Mouse (Mus musculus): ENCODE data around the gene Kcnd3.

Kcnd3 gene

GRCm38 (mm10) chr3:105704031-105705008 is 252.2 kb downstream of the Kcnd3 start, which contains the start of gene Inka2:
Gene Inka2 (plus strand): TSS chr3:105704599.
- DNase-seq: peak; percentile 86

- DNase-seq: peak; percentile 63
Observed at GRCm38 (mm10) chr3:105705061-105705549, 253.0 kb downstream of the Kcnd3 start.

DNA sequence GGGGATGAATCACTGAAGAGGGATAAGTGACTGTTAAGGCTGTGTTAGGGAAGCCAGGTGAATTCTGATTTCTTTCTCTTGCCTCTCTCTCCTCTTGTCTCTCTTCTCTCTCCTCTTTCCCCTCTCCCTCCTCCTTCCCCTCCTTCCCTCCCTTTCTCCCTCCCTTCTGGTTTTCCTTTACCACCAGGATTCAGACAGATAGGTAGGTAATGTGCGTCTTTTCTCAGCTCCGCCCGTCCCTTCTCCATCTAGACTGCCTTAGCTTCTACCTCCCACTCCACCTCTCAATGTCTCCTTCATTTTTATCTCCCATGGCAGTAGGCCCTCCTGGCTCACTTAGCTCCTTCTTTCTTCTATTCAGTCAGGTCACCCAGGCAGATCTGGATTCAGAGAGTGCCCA is 253.4 kb downstream of the Kcnd3 start:
- no peak for DNase-seq

- DNase-seq: peak; percentile 65
Observed at GRCm38 (mm10) chr3:105706366-105707020, 254.4 kb downstream of the Kcnd3 start.

DNA sequence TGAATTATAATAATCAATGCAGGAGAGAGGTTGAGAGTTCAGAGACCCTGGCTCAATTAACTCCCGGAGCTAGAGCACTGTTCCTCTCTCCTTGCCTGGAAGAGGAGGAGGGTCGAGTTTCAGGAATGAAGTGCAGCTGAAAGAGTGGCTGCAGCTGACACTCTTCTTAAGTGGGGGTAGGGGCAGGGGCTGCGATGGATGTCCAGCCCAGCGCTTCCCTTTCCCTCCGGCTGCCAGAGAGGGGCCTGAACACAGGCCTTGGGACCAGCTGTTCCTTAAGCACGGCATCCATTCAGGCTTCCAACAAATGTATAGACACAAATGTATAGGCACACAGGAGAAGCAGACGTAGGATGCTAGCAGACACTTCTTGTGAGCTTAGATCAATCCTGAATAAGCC is 255.5 kb downstream of the Kcnd3 start:
- DNase-seq: no peak

DNA sequence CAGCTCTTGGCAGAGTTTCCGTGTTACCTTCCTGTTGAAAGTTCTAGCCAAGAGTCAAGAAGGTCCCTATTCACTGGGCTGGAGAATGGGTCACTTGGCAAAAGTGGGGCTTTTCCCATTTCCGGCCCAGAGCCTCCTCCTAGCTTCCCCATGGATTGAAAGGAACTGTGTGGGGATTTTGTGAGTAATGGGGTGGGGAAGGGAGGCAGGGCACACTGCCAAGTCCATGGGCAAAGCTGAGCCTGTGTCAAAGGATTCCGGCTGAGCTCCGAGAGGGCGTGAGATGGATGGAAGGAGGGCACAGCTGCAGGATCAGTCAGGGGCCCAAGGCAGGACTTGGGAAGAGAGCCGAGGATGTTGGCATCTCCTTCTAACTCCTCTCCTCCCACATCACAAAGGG is 258.1 kb downstream of the Kcnd3 start:
- peak; percentile 35 for DNase-seq

DNA sequence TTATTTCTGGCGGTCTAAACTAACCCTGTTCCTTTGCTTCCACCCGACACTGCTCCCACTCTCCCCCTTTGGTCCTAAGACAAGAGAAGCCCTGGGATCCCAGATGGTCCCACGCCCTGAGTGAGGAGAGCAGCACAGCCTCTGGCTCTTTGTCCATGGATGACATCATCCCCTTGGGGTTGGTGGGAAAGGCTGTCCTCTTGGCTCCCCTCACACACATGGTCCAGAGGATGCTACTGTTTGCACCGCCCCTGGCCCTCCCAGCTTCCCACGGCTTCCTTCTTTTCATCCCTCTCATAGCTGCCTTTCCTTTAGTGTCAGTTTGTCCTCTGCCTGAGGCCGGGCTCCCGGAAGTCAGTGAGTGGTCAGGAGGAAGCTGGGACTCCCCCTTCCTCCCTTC is 259.6 kb downstream of the Kcnd3 start:
- DNase-seq: no peak

GRCm38 (mm10) chr3:105712827-105713226 is 260.7 kb downstream of the Kcnd3 start:
- no peak for DNase-seq

- DNase-seq: no peak
Observed at GRCm38 (mm10) chr3:105714091-105714819, 262.1 kb downstream of the Kcnd3 start.

DNA sequence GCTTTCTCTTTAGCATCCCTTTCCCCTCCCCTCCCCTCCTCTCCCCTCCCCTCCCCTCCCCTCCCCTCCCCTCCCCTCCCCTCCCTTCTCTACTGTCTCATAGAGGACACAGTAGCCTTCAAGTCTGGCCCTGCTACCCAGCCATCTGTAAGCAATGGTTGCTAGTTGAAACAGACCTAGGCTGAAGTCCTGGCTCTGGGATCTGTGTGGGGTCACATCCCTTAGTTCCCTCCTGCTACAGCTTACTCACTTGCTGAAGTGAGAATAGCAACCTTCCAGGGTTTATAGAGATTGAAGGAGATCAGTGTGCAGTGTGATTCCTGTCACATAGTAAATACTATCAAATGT is 262.7 kb downstream of the Kcnd3 start:
- DNase-seq: no peak

GRCm38 (mm10) chr3:105716353-105717000 is 264.3 kb downstream of the Kcnd3 start:
- DNase-seq: no peak

- no peak for DNase-seq
Observed at GRCm38 (mm10) chr3:105717856-105718555, 265.9 kb downstream of the Kcnd3 start.

- no peak for DNase-seq
Observed at GRCm38 (mm10) chr3:105718746-105719145, 266.6 kb downstream of the Kcnd3 start.

DNA sequence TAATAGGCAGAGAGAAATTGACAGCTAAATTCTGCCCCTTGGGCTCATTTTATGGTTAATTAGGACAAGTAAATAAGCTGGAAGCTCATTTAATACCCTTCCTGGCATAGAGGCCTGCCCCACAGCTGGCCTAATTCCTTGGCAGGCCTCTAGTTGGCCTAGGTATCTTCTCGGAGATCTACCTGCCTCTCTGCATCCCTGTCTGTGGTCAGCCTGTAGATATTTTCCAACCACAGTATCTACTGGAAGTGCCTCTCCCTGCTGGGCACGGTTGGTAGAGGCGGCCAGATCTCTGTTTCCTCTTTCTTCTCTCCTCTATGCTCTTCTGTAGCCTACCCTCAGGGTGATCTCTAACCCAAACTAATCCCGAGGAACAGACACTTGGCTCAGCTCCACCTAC is 267.8 kb downstream of the Kcnd3 start:
- DNase-seq: no peak

DNA sequence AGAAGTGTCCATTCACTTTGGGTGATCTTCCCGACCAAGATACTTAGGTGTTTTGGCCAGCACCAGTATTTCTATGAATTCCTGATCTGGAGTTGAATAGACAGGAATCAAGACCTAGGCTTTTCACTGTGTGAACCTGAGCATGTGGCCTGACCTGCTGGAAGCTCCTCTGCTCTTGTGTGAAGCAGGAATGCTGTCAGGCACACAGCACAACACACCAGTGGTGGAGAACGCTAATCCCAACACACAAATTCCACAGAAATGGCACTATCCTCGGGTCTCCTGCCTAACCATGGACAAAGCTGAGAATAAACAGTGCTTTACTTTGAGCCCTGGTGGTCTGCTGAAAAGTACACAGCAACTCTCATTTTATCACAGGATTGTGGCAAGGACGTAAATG is 268.4 kb downstream of the Kcnd3 start:
- DNase-seq: no peak

- no peak for DNase-seq
Observed at GRCm38 (mm10) chr3:105721681-105722201, 269.6 kb downstream of the Kcnd3 start.

DNA sequence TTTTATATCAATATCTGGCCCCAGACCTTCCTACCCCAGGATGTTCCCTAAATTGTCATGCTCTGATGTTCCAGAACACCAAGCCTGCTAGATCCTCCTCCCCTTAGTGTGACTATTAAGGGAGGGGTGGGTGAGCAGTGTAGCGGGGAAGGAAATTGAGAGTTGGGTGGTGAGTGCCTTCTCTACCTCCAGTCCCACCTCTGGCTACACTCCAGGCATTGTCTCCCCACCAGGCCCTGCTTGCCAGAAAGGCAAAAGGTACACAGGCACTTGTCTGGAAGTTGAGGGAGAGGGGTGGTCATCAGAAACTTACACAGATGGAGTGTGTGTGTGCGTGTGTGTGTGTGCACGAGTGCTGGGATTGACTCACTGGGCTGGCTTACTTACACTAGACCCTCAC is 270.4 kb downstream of the Kcnd3 start:
- no peak for DNase-seq
